Mouse (Mus musculus): ENCODE results near the gene Sdhaf4.

Sdhaf4 gene

DNA sequence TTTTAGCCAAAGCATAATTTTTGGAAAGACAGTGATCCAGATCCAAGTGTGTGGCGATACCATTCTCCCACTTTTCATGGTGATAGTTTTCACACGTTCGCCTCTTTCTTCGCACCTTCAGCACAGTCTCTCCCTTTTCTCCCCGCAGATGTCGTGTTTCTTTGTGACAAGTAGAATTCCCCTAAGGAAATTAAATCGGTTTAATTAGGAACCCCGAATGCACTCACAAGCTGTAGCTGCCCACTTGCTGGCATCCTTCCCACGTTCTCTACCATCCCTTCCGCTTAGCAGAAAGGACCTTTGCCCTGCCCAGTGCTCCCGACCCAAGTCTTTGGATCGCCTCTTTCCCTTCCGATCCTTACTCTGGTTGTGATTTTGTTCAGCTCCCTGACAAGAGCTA is 51.5 kb downstream of the Sdhaf4 start:
- DNase-seq, result no peak

DNA sequence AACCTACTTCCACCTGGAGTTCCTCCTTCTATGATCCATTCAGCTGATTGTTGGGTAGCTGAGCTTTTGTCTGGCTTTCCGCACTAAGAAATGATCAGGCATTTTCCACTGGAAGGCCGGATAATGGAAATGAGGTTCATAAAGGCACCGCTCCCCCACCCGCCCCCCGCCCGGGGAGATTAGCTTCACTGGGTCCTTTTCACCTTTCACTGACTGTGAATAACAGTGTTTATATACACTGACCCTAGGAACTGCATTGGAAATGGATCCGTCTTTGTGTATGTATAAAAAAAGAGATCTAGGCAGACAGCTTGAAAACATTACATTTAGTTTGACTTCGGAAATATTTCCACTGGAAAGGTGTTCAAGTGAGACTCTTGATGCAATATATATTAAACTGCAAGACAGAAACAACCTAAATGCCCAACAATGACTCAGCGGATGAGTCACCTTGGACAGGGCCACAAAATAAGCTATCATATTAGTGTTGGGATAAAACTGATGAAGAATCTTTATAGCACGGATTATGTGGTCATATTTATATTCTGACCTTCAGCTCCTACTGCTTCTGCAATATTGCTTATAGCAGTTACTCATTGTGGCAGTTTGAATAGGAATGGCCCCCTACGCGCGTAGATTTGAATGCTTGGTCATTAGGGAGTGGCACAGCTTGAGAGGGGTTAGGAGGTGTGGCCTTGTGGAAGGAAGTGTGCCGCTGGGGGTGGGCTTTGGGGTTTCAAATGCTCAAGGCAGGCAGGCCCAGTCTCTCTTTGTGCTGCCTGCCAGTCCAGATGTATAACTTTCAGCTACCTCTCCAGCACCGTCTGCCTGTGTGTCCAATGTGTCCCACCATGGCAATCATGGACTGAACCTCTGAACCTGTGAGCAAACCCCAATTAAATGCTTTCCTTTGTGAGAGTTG is 56.4 kb downstream of the Sdhaf4 start:
- DNase-seq, result no peak

DNA sequence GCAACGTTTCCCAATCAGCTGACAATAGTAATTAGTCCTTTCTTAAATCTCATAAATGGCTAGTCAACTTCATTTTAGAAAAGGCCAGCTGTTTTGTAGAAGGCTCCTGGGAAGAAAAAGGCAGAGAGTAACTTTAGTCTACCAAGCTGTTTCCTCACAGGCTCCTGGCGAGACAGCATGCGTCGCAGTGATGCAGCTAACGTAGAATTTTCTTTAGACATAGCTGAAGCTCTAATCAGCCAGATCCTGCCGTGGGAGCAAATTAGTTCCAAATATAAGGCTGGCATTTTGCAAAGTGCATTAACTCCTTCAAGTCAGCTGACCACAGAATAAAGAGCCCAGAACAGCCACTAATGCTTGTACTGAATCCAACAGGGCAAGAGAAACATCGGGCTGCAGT is 57.2 kb downstream of the Sdhaf4 start:
- no peak for DNase-seq

Measured in lung, adult 18-20 months (tissue).